Mouse (Mus musculus) activated CD4-positive, CD25-positive, alpha-beta regulatory T cell, adult 4 months (primary cell): Measurements from ENCODE around the gene Dydc1. TPM values are rescaled to one million over a fixed set of nuclear protein-coding genes. Genes with fewer than 3 reads are reported as not detected.
"Not testable (repeated sequence)": the region's sequence is repeated elsewhere in the genome, so short reads cannot be mapped to it uniquely, and the experiment has no call there.

Experiments
- ATAC-seq: one replicate; pipeline ENCODE4 v1.8.0; 2017
- polyA plus RNA-seq, 2 experiments: library from polyadenylated mRNA; unstranded; fragments of 100-300 nt; shearing (Covaris generic); gene quantifications; one replicate each; pipeline ENCODE4 v1.2.1; 2017

Dydc1 gene
- polyA plus RNA-seq: not detected

GRCm38 (mm10) chr14:41072229-41072943 lies at the start of gene Dydc1:
TSS of gene Dydc1 (plus strand) at chr14:41072911.
- no peak for ATAC-seq

GRCm38 (mm10) chr14:41025087-41025486 lies 47.6 kb upstream of the Dydc1 start:
- no peak for ATAC-seq

GRCm38 (mm10) chr14:41025594-41026284 lies 47.0 kb upstream of the Dydc1 start:
- ATAC-seq: no peak

GRCm38 (mm10) chr14:41029303-41029702 lies 43.4 kb upstream of the Dydc1 start:
- ATAC-seq: no peak

- no peak for ATAC-seq
Measured at GRCm38 (mm10) chr14:41030989-41031513, 41.7 kb upstream of the Dydc1 start.

- peak; percentile 69 for ATAC-seq
Measured at GRCm38 (mm10) chr14:41033135-41034110, 39.3 kb upstream of the Dydc1 start.

- peak; percentile 68 for ATAC-seq
Measured at GRCm38 (mm10) chr14:41035146-41035798, 37.4 kb upstream of the Dydc1 start.

GRCm38 (mm10) chr14:41047402-41047801 lies 25.3 kb upstream of the Dydc1 start:
- no peak for ATAC-seq

GRCm38 (mm10) chr14:41050471-41050870 lies 22.2 kb upstream of the Dydc1 start:
- ATAC-seq: peak; percentile 90

- no peak for ATAC-seq
Measured at GRCm38 (mm10) chr14:41052481-41052880, 20.2 kb upstream of the Dydc1 start.

- not testable (repeated sequence) for ATAC-seq
Measured at GRCm38 (mm10) chr14:41053190-41053589, 19.5 kb upstream of the Dydc1 start.

- ATAC-seq: no peak
Measured at GRCm38 (mm10) chr14:41065168-41065567, 7.5 kb upstream of the Dydc1 start.

- no peak for ATAC-seq
Measured at GRCm38 (mm10) chr14:41066416-41066815, 6.3 kb upstream of the Dydc1 start.

- ATAC-seq: no peak
Measured at GRCm38 (mm10) chr14:41069108-41069507, 3.6 kb upstream of the Dydc1 start, which contains the start of gene Dydc2. TSS of gene Dydc2 (minus strand) at chr14:41069208.

- ATAC-seq: no peak
Measured at GRCm38 (mm10) chr14:41070343-41070742, 2.4 kb upstream of the Dydc1 start.

GRCm38 (mm10) chr14:41072944-41073275 lies 199 bp downstream of the Dydc1 start:
- ATAC-seq: no peak

- ATAC-seq: no peak
Measured at GRCm38 (mm10) chr14:41082408-41082807, 9.7 kb downstream of the Dydc1 start.

- no peak for ATAC-seq
Measured at GRCm38 (mm10) chr14:41087509-41087908, 14.8 kb downstream of the Dydc1 start.

- ATAC-seq: no peak
Measured at GRCm38 (mm10) chr14:41090777-41091176, 18.1 kb downstream of the Dydc1 start.

GRCm38 (mm10) chr14:41094114-41094513 lies 21.4 kb downstream of the Dydc1 start:
- ATAC-seq: no peak

GRCm38 (mm10) chr14:41096296-41096860 lies 23.7 kb downstream of the Dydc1 start:
- no peak for ATAC-seq

- ATAC-seq: no peak
Measured at GRCm38 (mm10) chr14:41098726-41099125, 26.0 kb downstream of the Dydc1 start.
